Mouse (Mus musculus) cortical plate, adult 2 months (tissue): ENCODE data around the gene Mbnl2. TPM values are rescaled to one million over a fixed set of nuclear protein-coding genes. Genes with fewer than 3 reads are reported as not detected.
A peak's percentile ranks its signal among the peaks of the same experiment; 100 is the strongest.
"Not testable (repeated sequence)": the region's sequence is repeated elsewhere in the genome, so short reads cannot be mapped to it uniquely, and the experiment has no call there.

ENCODE experiments used
- H3K27ac ChIP-seq: fragments of 200-500 bp; 2 replicates; pipeline ENCODE4 v1.5.1; 2012; ENCODE audit warnings: low read length, control low read depth, inconsistent platforms; ENCODE audit not compliant: insufficient read depth
- H3K4me1 ChIP-seq: fragments of 200-500 bp; 2 replicates; pipeline ENCODE4 v1.6.1; 2011; ENCODE audit warnings: low read length; ENCODE audit not compliant: control insufficient read depth, insufficient read depth
- H3K4me3 ChIP-seq: fragments of 200-500 bp; 2 replicates; pipeline ENCODE4 v1.5.1; 2011; ENCODE audit warnings: mild to moderate bottlenecking, low read length, control low read depth; ENCODE audit not compliant: insufficient read depth
- CTCF ChIP-seq: fragments of 200-500 bp; IDR thresholded peaks from 2 replicates; pipeline ENCODE4 v1.5.1; 2011; ENCODE audit warnings: mild to moderate bottlenecking, control low read depth, low read length; ENCODE audit not compliant: insufficient read depth; ENCODE audit errors: extremely low read depth
- POLR2A ChIP-seq: fragments of 200-500 bp; IDR thresholded peaks from 2 replicates; pipeline ENCODE4 v1.6.1; 2011; ENCODE audit warnings: mild to moderate bottlenecking, low read length, control low read depth; ENCODE audit not compliant: insufficient read depth; ENCODE audit errors: extremely low read depth
- polyA plus RNA-seq: library from polyadenylated mRNA; depleted of rRNA; stranded (reverse); fragments of >200 nt; gene quantifications from 2 replicates; pipeline ENCODE4 v1.2.3, GENCODE M21; 2012

Mbnl2 gene
- polyA plus RNA-seq, 1 experiment = 148 TPM

DNA sequence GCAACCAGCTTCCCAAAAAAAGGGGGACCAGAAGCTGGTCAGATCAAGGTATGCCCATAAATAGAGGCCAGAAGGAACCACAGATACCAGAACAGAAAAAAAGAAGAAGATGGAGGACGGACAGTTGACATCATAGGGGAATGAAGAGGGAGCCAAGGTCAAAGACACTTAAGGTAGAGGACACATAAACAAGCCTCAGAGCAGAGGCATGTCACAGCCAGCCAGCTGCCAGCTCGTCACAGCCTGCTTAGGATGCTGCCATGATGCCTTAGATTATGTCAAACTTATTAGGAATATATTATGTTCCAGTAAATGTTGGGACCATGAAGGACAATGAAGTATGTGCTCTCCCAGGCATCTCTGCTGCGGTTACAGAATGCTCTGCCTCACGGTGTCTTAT is 73.9 kb downstream of the Mbnl2 start:
- Histone ChIP-seq H3K4me3 (no peak overlapping the region), H3K27ac (no peak overlapping the region), H3K4me1 (peaks cover 4% of the 10 kb centered on the region)
- TF ChIP-seq POLR2A (no peak), CTCF (no peak)

DNA sequence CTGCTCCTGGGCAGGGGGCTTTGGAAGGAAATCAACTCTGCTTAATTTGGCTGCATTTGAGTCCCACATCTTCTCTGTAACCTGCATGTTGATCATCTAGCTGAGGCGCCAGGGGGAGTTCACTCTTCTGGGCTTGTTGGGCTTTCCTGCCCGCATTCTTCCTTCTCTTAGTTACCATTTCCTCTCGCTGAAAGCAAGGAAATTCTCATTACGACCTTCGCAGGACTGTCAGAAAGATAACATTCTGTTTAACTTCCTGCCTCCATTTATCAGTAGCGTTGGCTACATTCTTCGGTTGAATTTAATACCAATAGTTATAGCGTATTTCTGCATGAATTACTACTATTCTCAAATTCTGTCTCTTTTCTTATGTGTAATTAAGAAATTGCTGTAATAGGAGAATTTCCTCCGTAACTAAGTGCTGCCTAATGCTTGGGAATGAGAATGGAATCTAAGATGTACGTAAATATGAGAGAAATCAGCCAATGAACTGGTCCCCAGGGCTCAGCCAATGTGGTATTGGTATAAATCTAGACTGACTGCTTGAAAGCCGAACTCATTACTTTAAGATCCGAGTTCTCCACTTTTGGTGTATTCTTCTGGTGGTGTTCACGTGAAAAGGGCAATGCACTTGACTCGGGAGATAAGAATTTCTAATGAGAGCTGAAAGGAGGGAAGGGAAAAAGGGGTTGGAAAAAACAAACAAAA is 76.8 kb downstream of the Mbnl2 start:
- no peak overlapping the region for H3K4me3 ChIP-seq
- TF ChIP-seq POLR2A (no peak), CTCF (no peak)
- H3K27ac ChIP-seq = no peak overlapping the region
- peaks cover 4% of the 10 kb centered on the region for H3K4me1 ChIP-seq

DNA sequence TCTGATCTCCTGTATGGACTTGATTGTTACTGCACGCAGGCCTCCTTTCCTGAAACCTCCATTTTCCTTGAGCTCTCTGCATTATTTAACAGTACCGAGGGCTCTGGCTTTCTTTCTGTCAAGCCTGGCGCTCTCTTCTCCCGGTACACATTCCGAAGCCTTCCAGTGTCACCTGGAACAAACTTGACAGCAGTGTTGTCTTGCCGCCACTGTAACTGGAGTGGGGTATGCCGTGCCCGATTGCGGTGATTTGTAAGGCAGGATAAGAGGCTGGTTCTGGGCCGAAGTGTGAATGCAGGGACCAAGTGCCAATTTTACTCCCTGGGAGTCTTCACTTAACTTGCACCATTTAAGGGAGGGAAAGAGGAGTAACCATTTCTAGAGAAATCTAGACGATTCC is 77.7 kb downstream of the Mbnl2 start:
- H3K4me1 ChIP-seq = peaks cover 5% of the 10 kb centered on the region
- TF ChIP-seq CTCF (no peak), POLR2A (no peak)
- H3K4me3 ChIP-seq = no peak overlapping the region
- no peak overlapping the region for H3K27ac ChIP-seq

DNA sequence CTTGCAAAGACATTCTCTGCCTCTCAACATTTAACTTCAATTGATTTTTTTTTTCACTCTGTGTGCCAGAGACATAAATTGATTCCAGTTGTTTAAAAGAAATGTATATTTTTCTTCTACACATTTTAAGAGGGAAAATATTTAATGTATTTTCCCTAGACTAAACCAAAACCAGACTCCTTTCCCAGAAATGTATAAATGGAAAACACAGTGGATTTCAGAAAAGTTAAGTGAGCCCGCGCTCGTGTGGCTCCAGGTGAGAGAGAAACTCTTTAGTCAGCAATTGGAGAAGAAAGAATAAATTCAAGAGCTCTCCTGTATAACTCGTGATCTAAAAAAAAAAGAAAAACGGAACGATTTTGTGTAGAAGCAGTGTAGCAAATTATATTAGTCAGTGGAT is 79.1 kb downstream of the Mbnl2 start:
- no peak overlapping the region for H3K4me3 ChIP-seq
- H3K4me1 ChIP-seq = peaks cover 5% of the 10 kb centered on the region
- TF ChIP-seq CTCF (no peak), POLR2A (no peak)
- no peak overlapping the region for H3K27ac ChIP-seq

DNA sequence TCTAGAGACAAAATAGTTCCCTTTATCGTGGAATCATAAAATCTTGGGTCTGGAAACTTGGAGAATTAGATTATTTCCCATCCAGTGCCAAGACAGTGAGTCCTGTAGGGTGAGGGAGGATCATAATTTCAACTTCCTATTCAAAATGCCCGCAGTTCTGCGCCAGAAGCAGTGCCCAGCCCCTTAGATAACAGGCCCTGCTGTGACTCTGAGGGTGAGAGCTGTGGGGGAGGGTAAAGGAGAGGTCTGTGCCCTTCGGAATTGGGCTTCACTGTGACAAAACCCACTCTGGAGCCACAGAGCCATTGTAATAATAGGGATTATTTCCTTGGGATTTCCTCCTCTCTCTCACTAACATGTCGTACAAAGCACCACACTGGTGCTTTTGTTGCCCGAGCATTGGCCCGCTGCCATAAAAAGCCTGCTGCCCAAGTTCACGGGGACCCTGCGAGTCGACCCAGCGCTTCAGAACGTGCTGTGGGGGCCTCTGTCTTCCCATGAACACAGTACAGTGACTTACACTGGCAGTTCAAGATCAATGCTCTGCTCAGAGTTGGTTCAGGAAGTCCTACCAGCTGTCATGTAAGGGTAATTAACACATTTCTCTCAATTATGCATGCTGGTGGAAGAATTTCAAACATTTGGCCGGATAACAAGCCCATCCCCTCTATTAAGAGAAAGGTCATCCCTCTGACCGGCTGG is 79.7 kb downstream of the Mbnl2 start:
- Histone ChIP-seq H3K27ac (peak overlapping the region; percentile 59; the same call in 1 of the 2 replicates), H3K4me1 (peaks cover 5% of the 10 kb centered on the region), H3K4me3 (no peak overlapping the region)
- TF ChIP-seq CTCF (no peak), POLR2A (no peak)

DNA sequence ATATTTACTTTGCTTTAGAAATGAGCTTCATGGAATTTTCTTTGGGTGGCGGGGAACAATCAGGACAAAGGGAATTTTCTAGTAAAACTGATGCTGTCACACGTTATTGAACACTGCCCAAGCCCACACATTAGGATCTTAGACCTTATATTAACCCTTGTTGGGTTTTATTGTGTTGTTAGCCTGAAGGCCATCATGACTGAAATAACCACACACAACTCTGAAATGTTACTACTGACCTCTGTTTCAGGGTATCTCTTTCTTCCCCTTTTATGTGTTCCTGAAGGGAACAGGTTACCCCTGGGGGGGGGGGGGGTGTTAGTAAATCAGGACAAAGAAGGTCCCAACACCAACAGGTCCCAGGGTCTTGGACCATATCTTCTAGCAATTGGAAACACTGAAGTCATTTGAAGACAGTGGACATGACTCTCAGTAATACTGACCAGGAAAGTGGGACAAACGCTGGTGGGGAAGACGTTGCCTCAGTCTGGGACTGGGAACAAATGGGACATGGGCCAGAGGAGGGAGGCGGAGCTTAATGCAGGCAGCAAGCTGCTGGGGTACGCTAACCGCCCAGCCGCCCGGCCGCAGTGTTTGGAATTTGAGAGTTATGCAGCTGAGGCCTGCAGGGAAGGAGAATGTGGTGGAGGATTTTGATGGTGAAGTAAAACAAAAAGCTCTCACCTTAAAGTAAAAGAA is 80.4 kb downstream of the Mbnl2 start:
- Histone ChIP-seq H3K4me3 (no peak overlapping the region), H3K4me1 (peaks cover 5% of the 10 kb centered on the region), H3K27ac (no peak overlapping the region)
- TF ChIP-seq POLR2A = no peak
- TF ChIP-seq CTCF = no peak

DNA sequence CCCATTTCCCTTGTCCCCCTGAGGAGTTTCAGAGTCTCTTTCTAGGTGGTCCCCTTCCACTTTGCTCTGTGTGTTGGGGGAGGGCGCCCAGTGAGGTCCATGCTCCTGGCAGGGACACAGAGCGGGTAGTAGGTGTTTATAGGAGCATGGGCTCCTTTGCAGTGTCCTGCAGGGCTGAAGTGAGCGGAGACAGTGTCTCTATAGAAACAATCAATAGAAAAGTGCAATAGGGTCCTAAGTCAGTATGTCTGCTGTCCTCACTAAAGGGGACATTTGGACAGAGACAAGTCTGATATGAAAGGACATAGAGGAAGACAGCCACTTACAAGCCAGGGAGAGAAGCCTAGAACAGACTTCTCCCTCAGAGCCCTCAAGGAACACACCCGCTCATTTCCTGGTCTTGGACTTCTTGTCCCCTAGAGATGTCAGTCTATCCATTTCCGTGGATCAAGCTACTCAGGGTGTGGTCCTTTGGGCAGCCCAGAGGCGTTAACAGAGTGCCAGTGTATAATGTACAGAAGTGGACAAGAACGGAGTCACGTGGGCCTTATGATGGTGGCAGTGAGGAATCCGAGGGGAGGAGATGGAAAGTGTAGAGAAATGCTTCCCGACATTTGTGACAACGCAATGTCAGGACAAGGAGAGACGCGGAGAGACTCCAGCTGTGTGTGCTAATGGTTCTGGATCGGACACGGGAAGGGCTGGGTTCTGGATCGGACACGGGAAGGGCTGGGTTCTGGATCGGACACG is 82.0 kb downstream of the Mbnl2 start:
- Histone ChIP-seq H3K4me3 (no peak overlapping the region), H3K27ac (no peak overlapping the region), H3K4me1 (peaks cover 5% of the 10 kb centered on the region)
- TF ChIP-seq CTCF = no peak
- no peak for TF ChIP-seq POLR2A

DNA sequence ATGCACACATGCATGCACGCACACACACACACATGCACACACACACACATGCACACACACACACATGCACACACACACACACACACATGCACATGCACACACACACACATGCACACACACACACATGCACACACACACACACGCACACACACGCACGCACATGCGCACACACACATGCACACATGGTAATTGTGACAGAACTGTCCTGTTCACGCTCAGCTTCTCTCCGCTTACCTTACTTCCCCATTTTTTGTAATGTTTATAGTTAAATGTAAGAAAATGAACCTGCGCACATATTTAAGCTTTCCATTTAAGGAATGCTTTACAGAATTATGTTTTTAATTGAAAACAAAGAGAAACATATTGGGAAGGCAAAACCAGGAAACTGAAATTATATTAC is 84.1 kb downstream of the Mbnl2 start:
- not testable (repeated sequence) for H3K4me1 ChIP-seq, H3K4me3 ChIP-seq, H3K27ac ChIP-seq

DNA sequence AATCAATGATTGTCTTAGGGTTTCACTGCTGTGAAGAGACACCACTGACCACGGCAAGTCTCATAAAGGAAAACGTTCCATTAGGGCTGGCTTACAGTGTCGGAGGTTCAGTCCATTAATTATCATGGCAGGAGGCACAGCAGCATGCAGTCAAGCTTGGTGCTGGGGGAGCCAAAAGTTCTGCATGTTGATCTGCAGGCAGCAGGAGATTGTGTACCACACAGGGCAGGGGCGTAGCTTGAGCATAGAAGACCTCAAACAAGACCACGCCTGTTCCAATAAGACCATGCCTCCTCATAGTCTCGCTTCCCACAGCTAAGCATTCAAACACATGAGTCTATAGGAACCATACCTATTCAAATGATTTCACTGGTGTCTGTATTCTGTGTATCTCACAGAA is 85.7 kb downstream of the Mbnl2 start:
- TF ChIP-seq CTCF = no peak
- TF ChIP-seq POLR2A = no peak

DNA sequence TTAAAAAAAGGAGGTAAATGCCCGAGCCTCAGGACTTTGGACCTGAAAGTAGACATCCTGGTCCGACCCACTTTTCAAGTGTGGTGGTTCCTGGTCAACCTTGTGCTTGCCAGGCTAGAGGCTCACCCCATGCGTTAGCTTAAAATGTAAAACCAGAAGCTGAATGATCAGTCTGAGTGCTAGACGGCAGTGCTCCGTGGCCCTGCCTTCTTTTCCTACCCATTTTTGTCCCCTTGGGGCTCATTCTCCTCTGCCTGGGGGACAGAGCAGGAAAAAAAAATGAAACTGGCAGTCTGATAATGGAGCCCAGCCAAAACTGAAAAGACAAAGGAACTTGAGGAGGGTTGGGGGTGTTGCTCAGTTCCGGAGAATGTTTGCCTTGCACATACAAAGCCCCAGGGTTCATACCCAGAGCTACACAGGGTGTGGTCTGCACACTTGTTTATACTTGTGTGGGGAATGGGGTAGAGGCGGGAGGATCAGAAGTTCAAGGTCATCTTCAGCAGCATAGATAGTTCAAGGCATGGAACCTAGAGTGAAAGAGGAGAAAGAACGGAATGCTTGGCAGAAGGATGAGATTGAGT is 87.0 kb downstream of the Mbnl2 start:
- Histone ChIP-seq H3K4me3 (no peak overlapping the region), H3K4me1 (peaks cover 1% of the 10 kb centered on the region), H3K27ac (no peak overlapping the region)
- no peak for TF ChIP-seq CTCF
- TF ChIP-seq POLR2A = no peak

More for the DNA sequence above, 85.7 kb downstream of the Mbnl2 start:
- H3K27ac ChIP-seq = no peak overlapping the region
- H3K4me3 ChIP-seq = no peak overlapping the region
- H3K4me1 ChIP-seq = peaks cover 1% of the 10 kb centered on the region
